In genomic region chr1:174051931-174052536, GRCm38 (mm10) we compare ENCODE assay signal across 25 mouse cellular contexts. TPM values are rescaled to one million over a fixed set of nuclear protein-coding genes. Genes with fewer than 3 reads are reported as not detected.
DNase-seq lines count a peak whose midpoint lies in the region; ATAC-seq lines count a peak whose summit lies in the region.
"Had no signal": no experiment of that assay in that cellular context is flagged by ENCODE, and none has a peak within 500 bp of the region (broad histone marks: within the 10 kb centered on the region; RNA-seq: fewer than 3 reads in every experiment).

No protein-coding gene starts in this region.

- no peak overlapping the region for H3K27ac ChIP-seq in heart, embryonic 11.5 days (ENCODE audit: low read depth, low read length)
- peak overlapping the region; percentile 66 for H3K27ac ChIP-seq in brown adipose tissue, adult 24 weeks (replicated peaks; ENCODE audit: low read depth, low read length)
- H3K27ac ChIP-seq: embryonic facial prominence, embryonic 10.5 days; forebrain, embryonic 15.5 days; hindbrain, embryonic 15.5 days had no signal

- intact Hi-C loops in left cerebral cortex, postnatal 25 days (cut with DNase I) = no loop called here

- H3K9me3 ChIP-seq in heart, embryonic 11.5 days (replicated peaks; ENCODE audit: control insufficient read depth, low read length) = no peaks in the 10 kb centered on the region
- H3K9me3 ChIP-seq: embryonic facial prominence, embryonic 10.5 days; forebrain, embryonic 15.5 days; hindbrain, embryonic 15.5 days had no signal

- no peak overlapping the region for H3K9ac ChIP-seq in heart, embryonic 11.5 days (ENCODE audit: low read depth, low read length)
- H3K9ac ChIP-seq: forebrain, embryonic 15.5 days; hindbrain, embryonic 15.5 days had no signal

- no peak for ATAC-seq in heart, embryonic 11.5 days (replicated peaks; ENCODE audit: insufficient number of reproducible peaks, low FRiP score, low TSS enrichment)
- peak; percentile 44 for ATAC-seq in granulocyte monocyte progenitor cell, adult 5-6 weeks (replicated peaks; ENCODE audit: poor library complexity, severe bottlenecking)
- ATAC-seq in monocyte, adult 5-6 weeks (replicated peaks; ENCODE audit: insufficient number of reproducible peaks, low FRiP score, low TSS enrichment, poor library complexity, severe bottlenecking) = peak; percentile 52; the same call in 1 of the 2 replicates
- ATAC-seq: forebrain, embryonic 15.5 days had no signal

- H3K27me3 ChIP-seq in heart, embryonic 11.5 days (ENCODE audit: control insufficient read depth, insufficient read depth, low read length) = no peaks in the 10 kb centered on the region
- H3K27me3 ChIP-seq: forebrain, embryonic 15.5 days; hindbrain, embryonic 15.5 days had no signal

- no peak overlapping the region for H3K4me2 ChIP-seq in heart, embryonic 11.5 days
- H3K4me2 ChIP-seq: forebrain, embryonic 15.5 days; hindbrain, embryonic 15.5 days had no signal

- WGBS in heart, embryonic 11.5 days (ENCODE audit: insufficient replicate concordance) = 69% methylated on average over 5 of the region's 5 CpGs

- DNase-seq in heart, adult 11 months = peak; percentile 90
- DNase-seq in left cerebral cortex, postnatal 25 days (ENCODE audit: low spot score in 2 of 2) = no peak
- no peak for DNase-seq in spleen, postnatal 36 days (ENCODE audit: low spot score in 2 of 2)
- DNase-seq: adrenal gland, postnatal 10 days; cerebellum, adult 11-12 months; cerebellum, adult 9-10 months; cerebellum, postnatal 36 days; gastrocnemius, postnatal 10 days; heart, postnatal 10 days; heart, postnatal 4 days had no signal

- H3K4me1 ChIP-seq in heart, embryonic 11.5 days (ENCODE audit: control insufficient read depth, insufficient read depth, low read length) = no peaks in the 10 kb centered on the region
- H3K4me1 ChIP-seq in brown adipose tissue, adult 24 weeks (ENCODE audit: control insufficient read depth, insufficient read depth, insufficient read length, low read length) = no peaks in the 10 kb centered on the region
- H3K4me1 ChIP-seq: embryonic facial prominence, embryonic 10.5 days; forebrain, embryonic 15.5 days; hindbrain, embryonic 15.5 days had no signal

- H3K36me3 ChIP-seq in heart, embryonic 11.5 days (ENCODE audit: control insufficient read depth, insufficient read depth, low read length) = no peaks in the 10 kb centered on the region
- H3K36me3 ChIP-seq: embryonic facial prominence, embryonic 10.5 days; forebrain, embryonic 15.5 days; hindbrain, embryonic 15.5 days had no signal

- H3K4me3 ChIP-seq in heart, embryonic 11.5 days (ENCODE audit: low read depth, low read length) = no peak overlapping the region
- H3K4me3 ChIP-seq in brown adipose tissue, adult 24 weeks (ENCODE audit: insufficient read depth, low read depth, low read length) = no peak overlapping the region
- H3K4me3 ChIP-seq: embryonic facial prominence, embryonic 10.5 days; forebrain, embryonic 15.5 days; hindbrain, embryonic 15.5 days had no signal

RNA-seq across cellular contexts. Expression of gene Olfr432, which starts 3.0 kb away (rescaled TPM):
- polyA plus RNA-seq in heart, embryonic 11.5 days (2014; fragmentation: Nextera tagmentation; extraction: Ambion mirVana) = not detected in 2 replicates
- not detected in 2 replicates for polyA plus RNA-seq in brown adipose tissue, adult 24 weeks (2012; ENCODE audit: insufficient read depth, insufficient read length, missing spikeins)
- total RNA-seq in granulocyte monocyte progenitor cell, adult 5-6 weeks (2014; fragmentation: Nextera tagmentation) = not detected in 2 replicates
- not detected in 2 replicates for total RNA-seq in granulocyte monocyte progenitor cell, adult 5-6 weeks (2017)
- total RNA-seq in monocyte, adult 5-6 weeks (2017) = 0.10 to 0.21 TPM (median 0.19 TPM) in 3 replicates
- total RNA-seq in left cerebral cortex, postnatal 25 days (2021) = not detected
- total RNA-seq: adrenal gland, postnatal 10 days; adrenal gland, postnatal 4 days; gastrocnemius, postnatal 10 days; heart, postnatal 10 days; heart, postnatal 4 days; MEL had no signal
- polyA plus RNA-seq: brain, embryonic 14.5 days; C2C12; embryonic facial prominence, embryonic 10.5 days; embryonic facial prominence, embryonic 14.5 days; forebrain, embryonic 11.5 days; forebrain, embryonic 15.5 days; heart, embryonic 14.5 days; hindbrain, embryonic 15.5 days had no signal

RNA-seq across cellular contexts. Expression of gene Olfr433, which starts 11.5 kb away (rescaled TPM):
- 0.08 TPM in 1 of 2 replicates, not detected in the other for polyA plus RNA-seq in heart, embryonic 11.5 days (2014; fragmentation: Nextera tagmentation; extraction: Ambion mirVana)
- polyA plus RNA-seq in brown adipose tissue, adult 24 weeks (2012; ENCODE audit: insufficient read depth, insufficient read length, missing spikeins) = not detected in 2 replicates
- total RNA-seq in granulocyte monocyte progenitor cell, adult 5-6 weeks (2014; fragmentation: Nextera tagmentation) = 0.41 TPM in 1 of 2 replicates, not detected in the other
- total RNA-seq in granulocyte monocyte progenitor cell, adult 5-6 weeks (2017) = not detected in 2 replicates
- total RNA-seq in monocyte, adult 5-6 weeks (2017) = 0.49 TPM in 1 of 3 replicates, not detected in the others
- not detected for total RNA-seq in left cerebral cortex, postnatal 25 days (2021)
- total RNA-seq: adrenal gland, postnatal 10 days; adrenal gland, postnatal 4 days; gastrocnemius, postnatal 10 days; heart, postnatal 10 days; heart, postnatal 4 days; MEL had no signal
- polyA plus RNA-seq: C2C12; embryonic facial prominence, embryonic 10.5 days; forebrain, embryonic 11.5 days; forebrain, embryonic 15.5 days; heart, embryonic 14.5 days; hindbrain, embryonic 15.5 days had no signal

RNA-seq across cellular contexts. Expression of gene Olfr430, which starts 14.4 kb away (rescaled TPM):
- not detected in 2 replicates for polyA plus RNA-seq in heart, embryonic 11.5 days (2014; fragmentation: Nextera tagmentation; extraction: Ambion mirVana)
- polyA plus RNA-seq in brown adipose tissue, adult 24 weeks (2012; ENCODE audit: insufficient read depth, insufficient read length, missing spikeins) = not detected in 2 replicates
- not detected in 2 replicates for total RNA-seq in granulocyte monocyte progenitor cell, adult 5-6 weeks (2014; fragmentation: Nextera tagmentation)
- total RNA-seq in granulocyte monocyte progenitor cell, adult 5-6 weeks (2017) = not detected in 2 replicates
- total RNA-seq in monocyte, adult 5-6 weeks (2017) = not detected in 3 replicates
- total RNA-seq in left cerebral cortex, postnatal 25 days (2021) = not detected
- total RNA-seq: adrenal gland, postnatal 10 days; adrenal gland, postnatal 4 days; gastrocnemius, postnatal 10 days; heart, postnatal 10 days; heart, postnatal 4 days; MEL had no signal
- polyA plus RNA-seq: brain, embryonic 14.5 days; C2C12; embryonic facial prominence, embryonic 10.5 days; forebrain, embryonic 11.5 days; forebrain, embryonic 15.5 days; gonadal fat pad, adult 2 months; heart, embryonic 14.5 days; hindbrain, embryonic 15.5 days had no signal

RNA-seq across cellular contexts. Expression of gene Ifi205, which starts 20.4 kb away (rescaled TPM):
- 2.4 and 3.1 TPM in 2 replicates for polyA plus RNA-seq in heart, embryonic 11.5 days (2014; fragmentation: Nextera tagmentation; extraction: Ambion mirVana)
- 13.3 and 17.3 TPM in 2 replicates for polyA plus RNA-seq in brown adipose tissue, adult 24 weeks (2012; ENCODE audit: insufficient read depth, insufficient read length, missing spikeins)
- total RNA-seq in granulocyte monocyte progenitor cell, adult 5-6 weeks (2014; fragmentation: Nextera tagmentation) = not detected in 2 replicates
- 0.78 TPM in 1 of 2 replicates, not detected in the other for total RNA-seq in granulocyte monocyte progenitor cell, adult 5-6 weeks (2017)
- total RNA-seq in monocyte, adult 5-6 weeks (2017) = 1.2 to 8.4 TPM (median 4.2 TPM) in 3 replicates
- total RNA-seq in left cerebral cortex, postnatal 25 days (2021) = not detected
- total RNA-seq: MEL had no signal
- polyA plus RNA-seq: brain, embryonic 14.5 days; C2C12; embryonic facial prominence, embryonic 10.5 days; forebrain, embryonic 11.5 days; forebrain, embryonic 15.5 days; hindbrain, embryonic 15.5 days had no signal

RNA-seq across cellular contexts. Expression of gene Olfr429, which starts 32.1 kb away (rescaled TPM):
- not detected in 2 replicates for polyA plus RNA-seq in heart, embryonic 11.5 days (2014; fragmentation: Nextera tagmentation; extraction: Ambion mirVana)
- polyA plus RNA-seq in brown adipose tissue, adult 24 weeks (2012; ENCODE audit: insufficient read depth, insufficient read length, missing spikeins) = not detected in 2 replicates
- total RNA-seq in granulocyte monocyte progenitor cell, adult 5-6 weeks (2014; fragmentation: Nextera tagmentation) = not detected in 2 replicates
- total RNA-seq in granulocyte monocyte progenitor cell, adult 5-6 weeks (2017) = not detected in 2 replicates
- not detected in 3 replicates for total RNA-seq in monocyte, adult 5-6 weeks (2017)
- total RNA-seq in left cerebral cortex, postnatal 25 days (2021) = not detected
- total RNA-seq: adrenal gland, postnatal 10 days; adrenal gland, postnatal 4 days; gastrocnemius, postnatal 10 days; heart, postnatal 10 days; heart, postnatal 4 days; MEL had no signal
- polyA plus RNA-seq: brain, embryonic 14.5 days; C2C12; embryonic facial prominence, embryonic 10.5 days; forebrain, embryonic 11.5 days; forebrain, embryonic 15.5 days; gonadal fat pad, adult 2 months; heart, embryonic 14.5 days; hindbrain, embryonic 15.5 days had no signal
